Mouse (Mus musculus) limb, embryonic 12.5 days (tissue): Measurements from ENCODE around the gene Smim22. TPM values are rescaled to one million over a fixed set of nuclear protein-coding genes. Genes with fewer than 3 reads are reported as not detected.

Experiments
- ATAC-seq: fragments of 200-750 bp; cut with Nextera tagmentation; 2 replicates; pipeline ENCODE4 v1.8.0; 2017; ENCODE audit warnings: low read depth, moderate TSS enrichment; ENCODE audit not compliant: insufficient number of reproducible peaks, insufficient read depth, low FRiP score, low TSS enrichment
- H3K27ac ChIP-seq: fragments of 300-500 bp; sonication (generic); 2 replicates; pipeline ENCODE4 v1.5.1; 2016; ENCODE audit warnings: mild to moderate bottlenecking, moderate library complexity
- H3K27me3 ChIP-seq: fragments of 300-500 bp; sonication (generic); 2 replicates; pipeline ENCODE4 v1.6.1; 2016; ENCODE audit warnings: mild to moderate bottlenecking, moderate library complexity
- H3K36me3 ChIP-seq: fragments of 300-500 bp; sonication (generic); 2 replicates; pipeline ENCODE4 v1.6.1; 2016; ENCODE audit warnings: mild to moderate bottlenecking, moderate library complexity
- H3K4me1 ChIP-seq: fragments of 300-500 bp; sonication (generic); replicated peaks from 2 replicates; pipeline ENCODE4 v1.6.1; 2016
- H3K4me2 ChIP-seq: fragments of 300-500 bp; sonication (generic); 2 replicates; pipeline ENCODE4 v1.6.1; 2016; ENCODE audit warnings: mild to moderate bottlenecking, moderate library complexity
- H3K4me3 ChIP-seq: fragments of 300-500 bp; sonication (generic); replicated peaks from 2 replicates; pipeline ENCODE4 v1.5.1; 2016; ENCODE audit warnings: mild to moderate bottlenecking
- H3K9ac ChIP-seq: fragments of 300-500 bp; sonication (generic); replicated peaks from 2 replicates; pipeline ENCODE4 v1.6.1; 2016; ENCODE audit warnings: mild to moderate bottlenecking, moderate library complexity
- H3K9me3 ChIP-seq: fragments of 300-500 bp; sonication (generic); 2 replicates; pipeline ENCODE4 v1.6.1; 2016; ENCODE audit warnings: mild to moderate bottlenecking, moderate library complexity
- WGBS: fragments of 180-500 bp; shearing (Covaris S2); methylation state at CpG from one replicate; pipeline ENCODE4 v1.1.7; 2016; 5-methylcytosine and 5-hydroxymethylcytosine counted together
- polyA plus RNA-seq: library from polyadenylated mRNA; unstranded; fragments of >200 nt; fragmentation: Nextera tagmentation; extraction: Ambion mirVana; gene quantifications from 2 replicates; pipeline ENCODE4 v1.2.1, GENCODE M21; 2016

Gene Smim22
- polyA plus RNA-seq, 1 experiment from 2014 or later: 4.3 TPM

DNA sequence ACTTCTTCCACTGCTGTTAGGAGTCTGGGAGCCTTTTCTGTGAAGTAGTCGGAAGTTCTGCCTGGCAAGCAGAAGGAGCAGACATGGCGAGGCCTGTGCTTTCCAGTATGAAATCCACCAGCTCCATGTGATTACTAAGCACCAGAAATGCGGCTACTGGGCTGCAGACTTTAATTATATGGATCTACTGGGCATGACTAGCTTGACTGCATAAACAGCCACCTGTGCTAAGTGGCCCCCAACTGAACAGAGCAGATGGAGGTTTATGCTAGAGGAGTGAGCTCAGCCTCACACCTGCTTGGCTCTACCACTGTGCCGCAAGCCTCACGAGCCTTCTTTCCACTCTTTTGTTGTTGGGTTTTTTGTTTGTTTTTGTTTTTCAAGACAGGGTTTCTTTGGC is 32.6 kb upstream of the Smim22 start:
- Histone ChIP-seq H3K9me3 (no peaks in the 10 kb centered on the region), H3K4me3 (no peak overlapping the region), H3K9ac (no peak overlapping the region), H3K27me3 (no peaks in the 10 kb centered on the region), H3K27ac (no peak overlapping the region), H3K4me2 (no peak overlapping the region), H3K4me1 (no peaks in the 10 kb centered on the region), H3K36me3 (no peaks in the 10 kb centered on the region)
- 81% methylated on average over 5 of the region's 5 CpGs for whole genome bisulfite sequencing
- no peak for ATAC-seq

DNA sequence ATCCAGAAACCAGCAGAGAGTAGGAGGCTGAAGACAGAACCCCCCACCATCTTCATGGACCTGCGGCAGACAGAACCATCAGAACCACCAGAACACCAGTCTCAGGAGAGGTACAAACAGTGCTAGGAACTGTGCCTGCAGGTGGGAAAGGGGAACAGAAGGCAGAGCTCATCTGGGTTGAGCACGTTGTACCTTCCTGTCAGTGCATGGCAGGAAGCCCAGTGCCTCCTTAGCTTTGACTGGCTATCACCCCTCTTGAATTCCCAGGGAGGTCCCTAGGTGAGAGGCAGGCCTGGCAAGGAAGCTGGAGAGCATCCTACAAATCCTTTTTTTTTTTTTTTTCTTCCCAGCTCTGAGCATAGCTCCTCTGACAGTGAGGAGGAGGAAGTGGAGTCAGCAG is 30.9 kb upstream of the Smim22 start:
- WGBS: 56% methylated on average over 2 of the region's 2 CpGs
- Histone ChIP-seq H3K36me3 (no peaks in the 10 kb centered on the region), H3K4me1 (no peaks in the 10 kb centered on the region), H3K9ac (no peak overlapping the region), H3K9me3 (no peaks in the 10 kb centered on the region), H3K27me3 (no peaks in the 10 kb centered on the region), H3K4me3 (no peak overlapping the region), H3K4me2 (no peak overlapping the region), H3K27ac (no peak overlapping the region)
- no peak for ATAC-seq

DNA sequence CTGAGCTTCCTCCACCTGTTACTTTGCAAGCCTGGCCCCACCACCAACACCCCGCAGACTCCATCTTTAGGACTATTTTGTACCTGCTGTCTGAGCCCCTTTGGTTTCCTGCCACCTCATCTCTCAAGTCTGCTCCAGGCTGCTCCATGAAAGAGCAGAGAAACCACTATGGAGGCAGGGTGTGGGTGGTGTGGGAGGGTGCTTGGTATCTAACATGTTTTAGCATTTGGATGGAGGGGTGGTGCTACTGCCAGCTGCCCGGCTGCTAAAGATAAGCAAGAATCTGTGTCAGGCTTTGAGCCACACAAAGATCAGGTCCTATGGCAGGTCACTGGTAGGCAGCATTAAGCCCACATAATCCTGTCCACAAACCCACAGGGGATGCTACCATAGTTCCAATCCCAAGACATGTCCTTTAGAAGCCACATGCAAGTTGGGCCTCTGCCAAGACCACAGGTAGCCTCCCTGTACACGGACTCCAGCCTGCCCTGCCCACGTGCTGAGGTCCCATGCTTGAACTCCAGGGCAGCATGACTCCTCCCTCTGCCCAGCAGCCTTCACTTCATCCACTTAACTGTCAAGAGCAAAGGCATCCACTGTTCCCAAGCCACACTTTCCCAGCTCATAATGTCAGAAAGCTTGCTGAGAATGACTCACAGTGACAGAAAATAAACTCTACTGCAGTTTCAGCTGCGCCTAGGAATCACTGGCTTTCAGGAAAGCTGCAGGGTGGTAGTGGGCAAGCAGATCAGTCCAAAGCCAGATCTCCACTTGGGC is 28.6 kb upstream of the Smim22 start:
- Histone ChIP-seq H3K27me3 (no peaks in the 10 kb centered on the region), H3K9me3 (no peaks in the 10 kb centered on the region), H3K4me1 (no peaks in the 10 kb centered on the region), H3K4me2 (no peak overlapping the region), H3K9ac (no peak overlapping the region), H3K4me3 (no peak overlapping the region), H3K36me3 (no peaks in the 10 kb centered on the region), H3K27ac (no peak overlapping the region)
- 70% methylated on average over 5 of the region's 5 CpGs for WGBS
- ATAC-seq: no peak

GRCm38 (mm10) chr16:4979755-4980380 is 27.2 kb upstream of the Smim22 start:
- H3K4me1 ChIP-seq: no peaks in the 10 kb centered on the region
- no peaks in the 10 kb centered on the region for H3K36me3 ChIP-seq
- no peak overlapping the region for H3K4me2 ChIP-seq
- peak; percentile 52; the same call in 1 of the 2 replicates for ATAC-seq
- H3K9ac ChIP-seq: no peak overlapping the region
- H3K4me3 ChIP-seq: no peak overlapping the region
- no peaks in the 10 kb centered on the region for H3K9me3 ChIP-seq
- no peak overlapping the region for H3K27ac ChIP-seq
- H3K27me3 ChIP-seq: no peaks in the 10 kb centered on the region
- 76% methylated on average over 4 of the region's 4 CpGs for WGBS

GRCm38 (mm10) chr16:4984717-4985116 is 22.4 kb upstream of the Smim22 start:
- H3K9ac ChIP-seq: no peak overlapping the region
- H3K27ac ChIP-seq: no peak overlapping the region
- no peak overlapping the region for H3K4me3 ChIP-seq
- H3K36me3 ChIP-seq: no peaks in the 10 kb centered on the region
- no peak for ATAC-seq
- no peaks in the 10 kb centered on the region for H3K9me3 ChIP-seq
- 89% methylated on average over 12 of the region's 12 CpGs for WGBS
- no peak overlapping the region for H3K4me2 ChIP-seq
- H3K27me3 ChIP-seq: no peaks in the 10 kb centered on the region
- H3K4me1 ChIP-seq: no peaks in the 10 kb centered on the region

GRCm38 (mm10) chr16:4993276-4993675 is 13.8 kb upstream of the Smim22 start:
- no peak overlapping the region for H3K9ac ChIP-seq
- H3K36me3 ChIP-seq: no peaks in the 10 kb centered on the region
- 80% methylated on average over 4 of the region's 4 CpGs for WGBS
- no peak overlapping the region for H3K27ac ChIP-seq
- no peaks in the 10 kb centered on the region for H3K27me3 ChIP-seq
- H3K4me1 ChIP-seq: peaks cover 6% of the 10 kb centered on the region; the same call in 1 of the 2 replicates
- H3K4me3 ChIP-seq: no peak overlapping the region
- H3K9me3 ChIP-seq: no peaks in the 10 kb centered on the region
- H3K4me2 ChIP-seq: no peak overlapping the region
- ATAC-seq: no peak

DNA sequence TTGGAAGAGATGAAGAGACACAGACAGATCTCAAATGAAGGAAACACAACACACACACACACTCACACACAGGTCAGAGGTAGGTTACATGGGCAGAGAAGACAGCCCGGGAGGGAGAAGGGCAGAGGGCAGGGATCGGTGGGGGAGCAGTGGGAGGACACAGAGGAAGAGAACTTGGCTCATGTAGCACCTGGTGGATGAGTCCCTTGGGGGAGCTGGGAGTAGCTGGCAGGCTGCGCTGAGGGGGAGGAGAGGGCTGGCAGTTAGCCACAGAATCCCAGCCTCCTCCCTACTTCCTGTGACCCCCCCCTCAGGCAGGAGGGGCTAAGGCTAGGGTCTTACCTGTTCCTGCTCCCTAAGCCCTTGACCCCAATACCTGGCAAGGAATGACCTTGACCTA is 9.5 kb upstream of the Smim22 start, which contains the start of gene Sept12:
Gene Sept12, minus strand, starts transcription at position 300 of the 400 bp plus-strand sequence.
- H3K4me1 ChIP-seq: peaks cover 6% of the 10 kb centered on the region; the same call in 1 of the 2 replicates
- no peaks in the 10 kb centered on the region for H3K27me3 ChIP-seq
- 22% methylated on average over 3 of the region's 3 CpGs for WGBS
- no peak within 1 kb of the TSS for H3K4me2 ChIP-seq
- no peak for ATAC-seq
- H3K4me3 ChIP-seq: no peak within 1 kb of the TSS
- no peak within 1 kb of the TSS for H3K27ac ChIP-seq
- H3K9me3 ChIP-seq: no peaks in the 10 kb centered on the region
- H3K9ac ChIP-seq: no peak within 1 kb of the TSS
- no peaks in the 10 kb centered on the region for H3K36me3 ChIP-seq

DNA sequence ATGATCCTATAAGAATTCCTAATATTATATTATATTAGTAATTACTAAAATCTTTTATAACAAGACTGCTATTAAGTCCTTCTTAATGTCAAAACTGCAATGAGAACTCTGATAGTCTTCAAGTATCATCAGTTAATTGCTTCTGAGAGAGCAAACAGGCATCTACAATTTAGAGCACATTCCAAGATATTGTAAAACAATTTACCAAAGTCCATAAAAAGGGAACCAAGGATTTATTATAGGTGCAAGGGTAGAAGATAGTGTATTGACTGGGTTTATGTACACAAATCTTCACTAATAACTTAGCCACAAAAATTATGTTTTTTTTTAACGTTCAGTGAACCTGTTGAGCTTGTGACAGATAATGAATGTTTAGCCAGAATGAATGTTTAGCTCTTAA is 8.1 kb upstream of the Smim22 start:
- H3K4me2 ChIP-seq: no peak overlapping the region
- no peak overlapping the region for H3K27ac ChIP-seq
- no peaks in the 10 kb centered on the region for H3K36me3 ChIP-seq
- ATAC-seq: no peak
- no peaks in the 10 kb centered on the region for H3K9me3 ChIP-seq
- no peaks in the 10 kb centered on the region for H3K27me3 ChIP-seq
- WGBS: 72% methylated on average over 1 of the region's 1 CpGs
- H3K9ac ChIP-seq: no peak overlapping the region
- H3K4me1 ChIP-seq: peaks cover 6% of the 10 kb centered on the region; the same call in 1 of the 2 replicates
- no peak overlapping the region for H3K4me3 ChIP-seq

DNA sequence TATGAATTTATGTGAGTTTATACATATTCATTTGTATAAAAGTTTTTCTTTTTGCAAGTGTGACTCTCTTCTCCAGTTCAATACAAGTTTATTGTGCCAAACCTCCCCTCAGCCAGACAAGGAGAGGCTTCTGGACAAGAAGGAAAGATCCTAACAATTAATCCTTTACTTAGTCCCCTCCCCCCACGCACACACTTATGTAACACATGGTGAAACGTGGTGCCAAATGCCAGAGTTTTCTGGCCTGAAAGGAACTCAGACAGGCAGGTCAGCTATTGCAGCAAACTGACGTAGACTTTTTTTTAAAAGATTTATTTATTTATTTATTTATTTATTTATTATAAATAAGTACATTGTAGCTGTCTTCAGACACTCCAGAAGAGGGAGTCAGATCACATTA is 6.5 kb upstream of the Smim22 start:
- Histone ChIP-seq H3K4me1 (peaks cover 6% of the 10 kb centered on the region; the same call in 1 of the 2 replicates), H3K4me2 (no peak overlapping the region), H3K4me3 (no peak overlapping the region), H3K27ac (no peak overlapping the region), H3K9me3 (no peaks in the 10 kb centered on the region), H3K27me3 (no peaks in the 10 kb centered on the region), H3K9ac (no peak overlapping the region), H3K36me3 (no peaks in the 10 kb centered on the region)
- WGBS: 71% methylated on average over 3 of the region's 3 CpGs
- no peak for ATAC-seq

DNA sequence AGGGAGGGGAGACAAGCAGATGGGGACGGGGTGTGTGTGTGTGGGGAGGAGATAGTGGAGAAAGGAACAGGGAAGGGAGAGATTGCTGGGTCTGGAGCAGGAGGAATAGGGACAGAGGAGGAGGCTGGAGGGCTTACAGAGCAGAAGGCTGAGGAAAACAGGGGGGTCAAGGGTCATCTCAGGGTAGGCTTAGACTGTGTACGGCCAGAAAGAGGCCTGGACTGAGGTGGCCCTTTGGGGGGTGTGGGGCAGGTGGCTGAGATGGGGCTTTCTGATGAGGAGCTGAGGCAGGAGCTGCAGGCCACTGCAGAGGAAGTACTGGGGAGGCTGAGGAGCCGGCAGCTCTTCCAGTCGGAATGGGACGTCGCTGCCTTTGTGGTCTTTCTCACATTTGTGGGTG is 404 bp downstream of the Smim22 start:
- ATAC-seq: no peak
- H3K36me3 ChIP-seq: peaks cover 23% of the 10 kb centered on the region
- no peak overlapping the region for H3K4me2 ChIP-seq
- H3K27me3 ChIP-seq: no peaks in the 10 kb centered on the region
- H3K9ac ChIP-seq: no peak overlapping the region
- no peak overlapping the region for H3K4me3 ChIP-seq
- H3K27ac ChIP-seq: no peak overlapping the region
- H3K4me1 ChIP-seq: peaks cover 6% of the 10 kb centered on the region
- WGBS: 46% methylated on average over 6 of the region's 6 CpGs
- H3K9me3 ChIP-seq: no peaks in the 10 kb centered on the region

- 82% methylated on average over 12 of the region's 12 CpGs for WGBS
- peaks cover 10% of the 10 kb centered on the region for H3K4me1 ChIP-seq
- no peak overlapping the region for H3K4me3 ChIP-seq
- H3K9me3 ChIP-seq: no peaks in the 10 kb centered on the region
- ATAC-seq: no peak
- no peak overlapping the region for H3K27ac ChIP-seq
- no peak overlapping the region for H3K4me2 ChIP-seq
- H3K27me3 ChIP-seq: no peaks in the 10 kb centered on the region
- H3K36me3 ChIP-seq: peaks cover 23% of the 10 kb centered on the region
- no peak overlapping the region for H3K9ac ChIP-seq
These were observed 988 bp downstream of the Smim22 start for GRCm38 (mm10) chr16:5008076-5008475.
